Mouse (Mus musculus) lung, adult 2 months (tissue): ENCODE measurements at regions not wholly inside any gene's neighbourhood (a gene's known extent, or its start where the extent isn't known, plus 50 kb on each side); places are given as distances from the start of the nearest gene placed in this dataset.

Experiments
- CTCF ChIP-seq: fragments of 200-500 bp; IDR thresholded peaks from 2 replicates; pipeline ENCODE4 v1.5.1; 2011; ENCODE audit warnings: mild to moderate bottlenecking, low read length, control low read depth; ENCODE audit not compliant: insufficient read depth
- POLR2A ChIP-seq: fragments of 200-500 bp; IDR thresholded peaks from 2 replicates; pipeline ENCODE4 v1.6.1; 2011; ENCODE audit warnings: low read depth, mild to moderate bottlenecking, control low read depth, low read length, borderline replicate concordance; ENCODE audit errors: extremely low read depth

GRCm38 (mm10) chr9:101420181-101420580 lies 168.6 kb upstream of the Ppp2r3a start:
- TF ChIP-seq CTCF, result no peak
- no peak for TF ChIP-seq POLR2A
